Mouse (Mus musculus) testis, adult 2 months (tissue): ENCODE measurements at regions not wholly inside any gene's neighbourhood (a gene's known extent, or its start where the extent isn't known, plus 50 kb on each side); places are given as distances from the start of the nearest gene placed in this dataset.

Experiments
- H3K27ac ChIP-seq: fragments of 200-500 bp; 2 replicates; pipeline ENCODE4 v1.5.1; 2012; ENCODE audit warnings: low read depth, low read length; ENCODE audit not compliant: control insufficient read depth, insufficient read depth
- H3K27me3 ChIP-seq: fragments of 200-500 bp; 2 replicates; pipeline ENCODE4 v1.6.1; 2012; ENCODE audit warnings: mild to moderate bottlenecking, low read length, moderate library complexity; ENCODE audit not compliant: control insufficient read depth, insufficient read depth
- H3K36me3 ChIP-seq: fragments of 200-500 bp; 2 replicates; pipeline ENCODE4 v1.6.1; 2012; ENCODE audit warnings: mild to moderate bottlenecking, low read length; ENCODE audit not compliant: control insufficient read depth, insufficient read depth
- H3K4me1 ChIP-seq: fragments of 200-500 bp; 2 replicates; pipeline ENCODE4 v1.6.1; 2012; ENCODE audit warnings: low read length; ENCODE audit not compliant: control insufficient read depth, insufficient read depth
- H3K4me3 ChIP-seq: fragments of 200-500 bp; 2 replicates; pipeline ENCODE4 v1.5.1; 2012; ENCODE audit warnings: low read depth, mild to moderate bottlenecking, low read length, moderate library complexity, mixed read lengths; ENCODE audit not compliant: control insufficient read depth
- CTCF ChIP-seq: fragments of 200-500 bp; IDR thresholded peaks from 2 replicates; pipeline ENCODE4 v1.5.1; 2012; ENCODE audit warnings: low read depth, mild to moderate bottlenecking, inconsistent platforms, low read length, moderate library complexity; ENCODE audit not compliant: control insufficient read depth, insufficient read depth, insufficient replicate concordance
- POLR2A ChIP-seq: fragments of 200-500 bp; IDR thresholded peaks from 2 replicates; pipeline ENCODE4 v1.6.1; 2012; ENCODE audit warnings: low read depth, mild to moderate bottlenecking, inconsistent platforms, low read length, moderate library complexity; ENCODE audit not compliant: control insufficient read depth

GRCm38 (mm10) chr19:56024599-56024998, 262.3 kb upstream of the Habp2 start:
- H3K36me3 ChIP-seq: no peaks in the 10 kb centered on the region
- TF ChIP-seq POLR2A (no peak), CTCF (no peak)
- no peaks in the 10 kb centered on the region; the same call in 1 of the 2 replicates for H3K4me1 ChIP-seq
- H3K4me3 ChIP-seq: no peak overlapping the region
- no peak overlapping the region for H3K27ac ChIP-seq
- H3K27me3 ChIP-seq: no peaks in the 10 kb centered on the region

- Histone ChIP-seq H3K36me3 (no peaks in the 10 kb centered on the region), H3K4me3 (no peak overlapping the region), H3K27me3 (no peaks in the 10 kb centered on the region), H3K27ac (no peak overlapping the region), H3K4me1 (no peaks in the 10 kb centered on the region; the same call in 1 of the 2 replicates)
- no peak for TF ChIP-seq CTCF
- TF ChIP-seq POLR2A: no peak
Observed at GRCm38 (mm10) chr19:56029428-56030281, 257.3 kb upstream of the Habp2 start.

- no peaks in the 10 kb centered on the region for H3K36me3 ChIP-seq
- H3K27ac ChIP-seq: no peak overlapping the region
- H3K27me3 ChIP-seq: no peaks in the 10 kb centered on the region
- TF ChIP-seq POLR2A (no peak), CTCF (no peak)
- H3K4me3 ChIP-seq: no peak overlapping the region
- no peaks in the 10 kb centered on the region; the same call in 1 of the 2 replicates for H3K4me1 ChIP-seq
Observed at GRCm38 (mm10) chr19:56030401-56030925, 256.5 kb upstream of the Habp2 start.

- H3K4me3 ChIP-seq: no peak overlapping the region
- TF ChIP-seq POLR2A (no peak), CTCF (no peak)
- no peaks in the 10 kb centered on the region for H3K27me3 ChIP-seq
- H3K27ac ChIP-seq: no peak overlapping the region
- no peaks in the 10 kb centered on the region for H3K36me3 ChIP-seq
- no peaks in the 10 kb centered on the region; the same call in 1 of the 2 replicates for H3K4me1 ChIP-seq
Observed at GRCm38 (mm10) chr19:56034552-56034951, 252.4 kb upstream of the Habp2 start.

- no peak for TF ChIP-seq CTCF
- TF ChIP-seq POLR2A: no peak
- Histone ChIP-seq H3K4me1 (no peaks in the 10 kb centered on the region), H3K36me3 (no peaks in the 10 kb centered on the region), H3K27ac (no peak overlapping the region), H3K4me3 (no peak overlapping the region), H3K27me3 (no peaks in the 10 kb centered on the region)
Observed at GRCm38 (mm10) chr19:56037584-56037983, 249.4 kb upstream of the Habp2 start.

GRCm38 (mm10) chr19:56039091-56040004, 247.6 kb upstream of the Habp2 start:
- TF ChIP-seq POLR2A (no peak), CTCF (no peak)
- H3K27me3 ChIP-seq: no peaks in the 10 kb centered on the region
- H3K4me3 ChIP-seq: no peak overlapping the region
- no peaks in the 10 kb centered on the region for H3K36me3 ChIP-seq
- no peaks in the 10 kb centered on the region for H3K4me1 ChIP-seq
- no peak overlapping the region for H3K27ac ChIP-seq

- Histone ChIP-seq H3K27ac (no peak overlapping the region), H3K4me3 (no peak overlapping the region), H3K4me1 (no peaks in the 10 kb centered on the region), H3K36me3 (no peaks in the 10 kb centered on the region), H3K27me3 (no peaks in the 10 kb centered on the region)
- TF ChIP-seq POLR2A (no peak), CTCF (no peak)
Observed at GRCm38 (mm10) chr19:56041930-56042329, 245.0 kb upstream of the Habp2 start.
